Mouse (Mus musculus) right cerebral cortex, postnatal 25 days (tissue): ENCODE results near the gene Commd1.
A peak's percentile ranks its signal among the peaks of the same experiment; 100 is the strongest.

Experiments used
- DNase-seq: peaks from one replicate; pipeline ENCODE4 v3.0.0; 2022

Commd1 gene

DNA sequence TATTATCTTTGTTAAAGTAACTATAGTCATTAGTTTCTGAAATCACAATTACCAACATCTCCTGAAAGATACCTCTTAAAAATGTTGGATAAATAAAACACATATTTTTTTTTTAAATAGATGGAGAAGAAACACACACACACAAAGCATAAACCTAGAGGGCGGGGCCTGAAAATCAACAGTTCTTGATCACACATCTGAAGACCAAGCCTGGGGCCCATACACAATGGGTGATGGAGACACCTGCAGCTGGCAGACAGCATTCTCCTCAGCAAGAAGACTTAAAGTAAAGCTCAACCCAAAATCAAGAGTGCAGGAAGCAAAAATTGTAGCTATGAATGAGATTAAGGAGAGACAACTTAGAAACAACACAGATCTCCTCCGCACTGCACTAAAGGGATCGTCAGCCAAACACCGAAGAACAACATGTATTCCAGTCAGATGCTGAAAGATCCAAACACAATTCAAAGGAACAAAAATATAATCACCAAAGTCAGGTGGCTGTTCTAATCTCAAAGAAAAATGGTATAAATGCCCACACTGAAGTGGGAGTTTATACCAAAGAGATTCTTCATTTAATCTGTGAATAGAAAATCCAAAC, 44.4 kb downstream of the Commd1 start:
- DNase-seq: no peak

DNA sequence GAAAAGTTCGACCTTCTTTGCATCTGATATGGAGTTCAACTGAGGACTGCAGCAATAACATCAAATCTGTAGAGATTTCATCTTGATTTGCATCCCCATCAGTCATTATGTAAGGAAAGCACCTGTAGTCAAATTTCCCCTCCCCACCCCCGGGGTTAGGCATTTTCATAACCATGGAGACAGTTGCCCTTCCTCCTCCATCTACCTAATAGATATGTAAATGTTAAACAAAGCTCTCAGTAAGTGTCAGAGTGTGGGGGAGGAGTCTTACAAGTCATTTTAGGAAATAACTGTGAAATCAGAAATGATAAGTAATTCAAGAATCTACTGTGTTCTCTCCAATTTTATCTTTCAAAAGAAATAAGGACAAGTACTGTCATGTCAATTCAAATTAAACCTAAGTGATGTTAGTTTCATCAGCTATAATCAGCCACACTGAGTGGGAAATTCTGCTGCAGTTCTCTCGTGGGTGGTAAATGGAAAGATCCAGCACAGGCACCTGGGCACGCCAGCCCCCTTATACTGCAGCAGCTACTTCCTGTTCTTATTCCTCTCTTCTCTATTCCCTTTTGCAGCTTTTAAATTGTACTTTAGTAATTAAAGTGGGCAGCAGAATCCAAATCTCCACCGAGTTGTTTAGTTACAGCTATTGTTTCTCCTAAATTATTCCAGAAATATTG, 45.6 kb downstream of the Commd1 start:
- peak; percentile 14 for DNase-seq

DNA sequence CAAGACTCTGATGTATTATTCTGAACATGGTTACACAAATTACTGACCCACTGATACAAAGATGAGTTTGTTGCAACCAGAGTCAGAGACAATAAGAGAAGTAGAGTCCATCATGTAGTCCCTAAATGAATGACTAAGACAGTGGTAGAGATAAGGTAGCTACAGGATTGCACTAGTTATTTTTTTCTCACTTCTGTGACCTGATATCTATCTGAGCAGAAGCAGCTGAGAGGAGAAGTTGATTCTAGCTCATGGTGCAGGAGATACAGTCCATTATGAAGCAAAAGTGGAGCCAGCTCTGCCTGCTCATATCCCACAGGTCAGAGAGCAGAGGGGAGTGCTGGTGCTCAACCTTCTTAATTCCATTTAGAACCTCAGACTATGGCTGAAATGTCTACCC, 50.0 kb downstream of the Commd1 start:
- DNase-seq: no peak

DNA sequence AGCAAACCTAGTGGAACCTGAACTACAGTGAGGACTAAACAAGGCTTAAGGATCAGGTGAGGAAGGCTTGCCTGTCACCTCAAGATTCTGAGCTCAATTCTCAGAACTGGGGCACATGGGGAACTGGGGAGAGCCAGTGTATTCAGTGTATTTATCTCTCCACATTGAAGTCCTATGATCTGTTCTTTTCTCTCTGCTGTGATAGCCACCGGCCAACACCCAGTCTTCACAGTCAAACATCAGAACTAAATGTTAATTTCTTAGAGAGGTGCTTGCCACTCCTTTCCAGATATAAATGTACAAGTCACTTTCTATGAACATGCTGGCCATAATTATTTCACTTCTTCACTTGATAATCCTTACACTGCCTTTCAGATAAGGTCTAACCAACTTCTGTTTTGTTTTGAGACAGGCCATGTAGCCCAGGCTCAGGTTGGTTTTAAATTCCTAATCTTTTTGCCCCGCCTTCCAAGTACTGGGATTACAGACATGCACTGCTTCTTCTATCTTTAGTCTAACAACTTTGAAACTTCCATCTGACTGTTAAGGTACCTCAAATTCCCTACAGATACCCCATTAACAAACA, 50.8 kb downstream of the Commd1 start:
- no peak for DNase-seq

DNA sequence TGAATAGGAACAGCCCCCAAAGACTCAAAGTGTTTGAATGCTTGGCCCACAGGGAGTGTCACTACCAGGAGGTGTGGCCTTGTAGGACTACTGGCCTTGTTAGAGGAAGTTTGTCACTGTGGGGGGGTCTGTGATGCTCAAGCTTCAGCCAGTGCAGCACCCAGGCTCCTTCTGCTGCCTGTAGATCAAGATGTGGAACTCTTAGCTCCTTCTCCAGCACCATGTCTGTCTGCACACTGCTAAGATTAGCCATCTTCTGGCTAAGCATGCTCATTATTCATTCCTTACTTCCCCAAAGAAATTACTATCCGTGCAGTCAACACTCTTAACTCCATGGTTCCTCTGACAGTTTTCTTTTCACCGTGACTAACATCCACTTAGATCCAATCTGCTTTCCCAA, 52.1 kb downstream of the Commd1 start:
- no peak for DNase-seq

DNA sequence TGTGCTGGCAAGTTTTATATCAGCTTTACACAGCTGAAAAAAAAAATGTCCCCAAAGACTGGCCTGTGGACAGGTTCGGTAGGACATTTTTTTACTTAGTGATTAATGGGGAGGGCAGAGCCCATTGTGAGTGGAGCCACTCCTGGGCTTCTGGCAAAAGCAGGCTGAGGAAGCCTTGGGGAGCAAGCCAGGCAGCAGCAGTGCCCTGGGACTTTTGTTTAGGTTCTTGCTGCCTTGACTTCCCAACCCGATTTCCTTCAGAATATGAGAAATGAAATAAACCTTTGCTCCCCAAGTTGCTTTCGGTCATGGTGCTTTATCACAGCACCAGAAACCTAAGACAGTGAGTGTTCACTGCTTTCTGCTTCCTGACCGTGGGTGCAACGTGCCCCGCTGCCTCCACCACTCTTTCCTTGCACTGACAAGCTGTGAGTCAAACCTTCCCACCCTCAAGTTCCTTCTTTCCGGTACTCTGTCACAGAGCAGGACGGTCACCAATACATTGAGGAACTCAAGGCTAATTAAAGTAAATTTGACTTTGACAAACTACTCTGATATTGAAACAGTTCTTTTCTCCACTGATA, 53.5 kb downstream of the Commd1 start:
- no peak for DNase-seq

DNA sequence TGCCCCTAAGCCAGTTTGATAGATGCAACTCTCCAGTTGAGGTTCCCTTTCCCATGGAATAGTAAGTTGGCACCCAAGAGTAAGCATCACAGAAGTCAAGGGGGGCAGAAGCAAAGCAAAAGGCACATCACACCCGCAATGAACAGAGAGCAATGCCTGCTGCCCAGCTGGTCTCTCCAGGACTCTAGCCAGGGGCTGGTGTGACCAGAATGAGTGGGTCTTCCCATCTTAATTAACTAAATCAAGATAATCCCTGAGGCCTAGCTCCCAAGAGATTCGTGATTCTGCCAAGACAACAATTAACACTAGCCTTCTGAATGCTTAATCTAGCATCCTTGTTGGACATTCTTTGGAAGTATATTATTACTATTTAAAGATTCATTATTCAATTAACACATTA, 58.6 kb downstream of the Commd1 start:
- DNase-seq: no peak

DNA sequence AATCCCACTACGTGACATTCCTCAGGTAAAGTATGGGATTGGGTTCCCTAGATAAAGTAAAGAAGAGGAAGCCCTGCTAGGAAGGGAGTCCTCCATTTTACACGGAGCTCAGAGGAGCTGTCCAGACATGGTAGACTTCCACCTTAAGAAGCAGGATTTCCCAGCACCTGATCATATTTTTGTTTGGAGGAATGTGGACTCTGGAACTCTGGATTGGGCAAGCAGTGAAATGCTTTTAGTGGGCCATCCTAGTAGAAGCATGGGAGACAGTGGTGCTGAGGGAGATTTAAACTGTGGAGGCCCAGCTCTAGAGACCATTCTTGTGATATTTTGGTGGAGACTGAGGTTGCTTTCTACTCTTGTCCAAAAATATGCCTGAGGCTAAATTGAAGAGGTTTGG, 59.6 kb downstream of the Commd1 start:
- DNase-seq: no peak

DNA sequence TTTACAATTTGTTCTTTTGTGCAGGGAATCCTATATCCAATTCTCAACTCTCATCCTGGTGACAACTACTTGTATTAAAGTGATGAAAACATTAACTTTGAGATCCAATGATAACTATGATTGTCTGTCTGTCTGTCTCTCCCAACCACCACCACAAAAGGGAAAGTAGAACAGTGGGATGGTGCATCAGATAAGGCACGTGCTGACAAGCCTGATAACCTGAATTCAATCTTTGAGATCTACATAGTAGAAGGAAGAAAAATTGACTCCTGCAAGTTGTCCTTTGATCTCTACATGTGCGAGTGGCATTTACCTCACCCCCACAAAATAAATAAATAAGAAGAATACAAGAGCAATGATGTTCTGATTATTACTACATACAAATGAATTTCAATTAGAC, 62.8 kb downstream of the Commd1 start:
- DNase-seq: no peak

DNA sequence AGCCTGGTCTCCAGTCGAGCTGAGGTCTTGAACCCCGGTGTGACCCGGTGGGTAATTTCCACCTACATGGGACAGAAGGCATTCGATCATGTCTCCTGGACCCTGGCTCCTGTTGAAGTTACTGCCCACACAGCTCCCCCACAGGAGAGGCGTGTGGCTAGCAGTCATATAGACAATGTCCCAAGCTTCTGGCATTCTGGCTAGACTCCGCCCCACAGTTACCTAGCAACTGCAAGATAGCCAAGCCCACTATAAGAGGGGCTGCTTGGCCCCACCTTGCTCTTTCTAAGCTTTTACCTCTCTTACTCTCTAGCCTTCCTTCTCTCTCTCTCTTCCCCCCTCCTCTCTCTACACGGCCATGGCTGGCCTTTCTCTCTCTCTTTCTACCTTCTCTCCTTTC, 64.4 kb downstream of the Commd1 start:
- DNase-seq: no peak

DNA sequence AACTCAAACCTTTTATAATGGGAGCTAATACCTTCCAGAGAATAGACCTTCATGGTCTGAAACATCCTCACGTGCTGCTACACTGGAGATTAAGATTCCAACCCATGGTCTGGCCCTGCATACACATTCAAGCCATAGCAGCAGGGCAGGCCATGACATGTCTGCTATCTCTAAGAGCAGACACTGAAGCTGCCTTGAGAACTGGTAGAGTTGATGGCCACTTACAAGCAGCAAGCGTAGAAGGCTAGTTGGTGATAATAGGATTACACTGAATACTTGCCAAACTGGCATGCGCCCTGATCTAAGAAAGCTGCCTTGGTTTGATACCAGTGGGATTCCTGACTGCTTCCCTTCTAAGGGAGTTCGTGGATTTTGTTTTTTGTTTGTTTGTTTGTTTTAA, 68.4 kb downstream of the Commd1 start:
- DNase-seq: no peak

DNA sequence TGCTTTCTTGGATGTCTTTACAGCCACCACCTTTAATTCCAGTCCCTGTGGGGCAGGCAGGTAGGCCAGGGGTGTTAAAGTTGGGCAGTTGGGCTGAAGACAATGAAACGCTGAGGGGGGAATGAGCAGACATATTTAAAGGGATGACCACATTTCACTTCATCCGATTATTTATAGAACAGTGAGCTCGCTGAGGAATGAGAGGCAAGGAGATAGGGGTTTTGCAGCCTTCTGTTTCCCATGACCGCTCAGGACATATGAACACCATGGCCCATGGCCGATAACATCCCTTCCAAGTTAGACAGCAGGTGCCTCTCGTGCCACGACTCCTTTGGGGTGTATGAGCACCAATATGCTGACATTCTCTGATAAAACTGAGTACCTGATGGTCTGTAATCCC, 70.4 kb downstream of the Commd1 start:
- DNase-seq: no peak

DNA sequence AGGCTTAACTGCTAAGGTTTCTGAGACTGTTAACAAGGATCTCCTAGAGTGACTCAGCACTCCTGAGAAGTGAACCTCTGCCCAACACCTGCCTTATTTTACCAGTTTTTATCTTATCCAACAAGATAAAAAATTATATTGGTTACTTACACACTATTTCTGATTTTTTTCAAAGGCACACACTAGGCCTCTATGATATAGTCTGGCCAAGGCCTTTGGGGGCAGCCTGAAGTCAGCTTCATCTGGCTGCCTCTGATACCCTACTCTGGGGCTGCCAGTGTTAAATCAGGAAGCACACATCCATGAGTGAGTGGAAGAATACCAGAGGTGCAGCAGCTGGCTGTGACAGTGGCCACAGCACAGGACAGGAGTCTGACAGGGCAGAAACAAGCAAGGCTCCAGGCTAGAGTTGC, 75.7 kb downstream of the Commd1 start:
- no peak for DNase-seq

DNA sequence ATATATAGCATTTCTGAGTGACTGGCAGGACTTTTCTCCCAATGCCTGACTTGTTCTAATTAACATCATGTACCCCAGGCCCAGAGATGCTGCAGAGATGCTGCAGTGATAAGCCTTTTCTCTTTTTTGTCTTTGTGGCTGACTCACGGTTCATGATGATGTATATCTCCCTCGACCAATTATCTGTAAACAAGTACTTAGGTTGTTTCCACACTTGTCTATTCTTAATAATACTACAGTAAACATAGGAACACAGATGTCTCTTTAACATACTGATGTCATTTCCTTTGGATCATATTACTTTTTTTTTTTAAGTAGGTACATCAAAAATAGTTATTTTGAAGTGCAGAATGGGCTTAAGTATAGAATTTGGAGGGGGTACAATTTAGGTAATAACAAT, 79.3 kb downstream of the Commd1 start:
- no peak for DNase-seq

DNA sequence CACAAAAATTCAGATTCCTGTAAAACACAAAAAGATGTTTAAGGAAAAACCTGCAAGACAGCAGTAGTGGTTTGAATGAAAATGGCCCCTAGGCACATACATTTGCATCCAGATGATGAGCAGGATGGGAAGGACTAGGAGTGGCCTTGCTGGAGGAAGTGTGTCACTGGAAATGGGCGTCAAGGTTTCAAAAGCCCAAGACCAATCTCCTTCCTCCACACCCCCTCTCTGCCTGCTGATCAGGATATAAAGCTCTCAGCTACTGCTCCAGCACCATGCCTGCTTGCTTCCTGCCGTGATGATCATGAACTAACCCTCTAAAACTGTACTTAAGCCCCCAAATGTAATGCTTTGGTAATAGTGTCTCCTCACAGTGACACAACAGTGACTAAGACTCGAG, 82.1 kb downstream of the Commd1 start:
- DNase-seq: no peak

DNA sequence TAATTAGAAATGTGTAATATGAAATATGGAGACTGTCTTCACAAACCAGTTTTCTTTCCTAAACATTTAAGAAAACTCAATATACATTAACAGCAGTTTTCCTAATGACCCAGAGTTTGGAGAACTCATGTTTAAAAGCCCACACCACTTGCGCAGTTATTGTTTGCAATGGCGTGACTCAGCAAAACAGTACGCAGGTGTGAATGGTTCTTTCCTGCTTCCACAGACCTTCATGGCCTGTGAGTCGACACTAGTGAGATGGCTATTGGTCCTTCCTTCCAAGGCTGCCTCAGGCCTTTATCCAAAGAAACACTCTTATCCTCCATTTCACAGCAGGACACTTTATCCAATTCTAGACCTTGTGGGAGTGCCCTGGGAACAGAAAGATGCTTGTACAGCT, 84.5 kb downstream of the Commd1 start:
- DNase-seq: no peak

DNA sequence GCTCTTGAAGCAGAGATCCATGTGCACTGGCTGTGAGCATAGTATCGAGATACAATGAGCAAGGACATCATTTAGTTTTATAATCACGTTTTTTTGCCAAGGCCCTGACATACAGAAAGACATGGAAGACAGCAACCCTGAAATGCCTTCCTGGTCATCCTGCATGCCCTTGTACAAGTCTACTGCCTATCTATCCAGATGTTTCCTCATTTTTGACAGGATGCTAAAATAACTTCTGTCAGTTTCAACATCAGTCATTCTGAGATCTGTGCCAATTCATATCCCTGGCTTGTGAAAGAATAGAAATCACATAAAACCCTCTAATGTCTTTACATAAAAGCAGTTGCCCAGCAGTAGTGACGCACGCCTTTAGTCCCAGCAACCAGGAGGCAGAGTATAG, 85.1 kb downstream of the Commd1 start:
- DNase-seq: no peak

DNA sequence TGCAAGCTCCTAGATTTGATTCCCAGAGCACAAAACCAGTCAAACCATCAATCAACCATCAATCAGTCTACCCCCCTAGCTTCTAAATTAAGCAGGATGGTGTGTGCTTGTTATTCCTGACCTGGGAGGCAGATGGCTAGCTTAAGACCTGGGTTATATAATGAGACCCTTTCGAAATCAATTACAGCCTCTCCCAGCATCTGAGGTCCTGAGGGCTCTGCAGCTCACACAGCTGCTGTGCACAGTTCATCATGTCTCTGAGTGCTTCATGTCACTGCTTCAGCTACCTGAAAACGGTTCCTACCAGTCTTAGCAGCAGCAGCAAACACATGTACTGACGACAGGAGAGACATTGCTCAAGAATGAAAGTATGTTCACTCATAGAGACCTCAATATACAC, 89.1 kb downstream of the Commd1 start:
- no peak for DNase-seq

DNA sequence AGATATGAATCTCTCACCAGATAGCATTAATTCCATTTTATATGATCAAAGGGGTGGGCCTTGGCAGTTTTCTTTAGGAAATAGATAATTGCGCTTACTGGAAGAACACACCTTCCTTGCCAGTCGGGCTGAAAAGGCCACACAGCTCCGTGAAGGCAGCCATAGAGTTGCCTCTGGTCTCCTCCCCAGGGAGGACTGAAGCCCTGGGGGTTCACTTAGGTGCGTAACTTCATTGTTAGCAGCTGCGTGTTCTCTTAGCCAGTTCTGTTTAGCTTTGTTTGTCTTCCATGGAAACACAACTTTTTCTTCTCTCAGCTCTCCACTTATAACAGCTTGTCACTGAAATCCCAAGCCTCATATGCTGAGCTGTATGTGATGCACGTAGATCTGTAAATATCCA, 89.7 kb downstream of the Commd1 start:
- no peak for DNase-seq

DNA sequence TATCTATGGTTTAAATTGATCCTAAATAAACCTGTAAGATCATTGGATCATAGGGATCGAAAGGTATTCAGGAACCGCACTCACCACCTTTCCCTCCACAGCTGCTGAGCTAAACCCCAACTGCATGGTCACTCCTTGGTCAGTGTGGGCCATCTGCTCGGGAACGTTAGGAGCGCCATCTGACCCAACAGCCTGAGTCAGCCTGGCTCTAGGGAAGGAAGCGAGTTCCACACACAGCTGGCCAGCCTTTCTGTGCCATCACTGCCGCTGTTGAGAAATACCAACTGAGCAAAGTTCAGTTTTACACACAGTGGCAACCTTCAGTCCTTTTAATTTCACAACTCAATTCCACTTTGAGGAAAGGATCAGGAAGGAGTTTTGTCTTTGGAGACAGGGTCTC, 90.3 kb downstream of the Commd1 start:
- no peak for DNase-seq

DNA sequence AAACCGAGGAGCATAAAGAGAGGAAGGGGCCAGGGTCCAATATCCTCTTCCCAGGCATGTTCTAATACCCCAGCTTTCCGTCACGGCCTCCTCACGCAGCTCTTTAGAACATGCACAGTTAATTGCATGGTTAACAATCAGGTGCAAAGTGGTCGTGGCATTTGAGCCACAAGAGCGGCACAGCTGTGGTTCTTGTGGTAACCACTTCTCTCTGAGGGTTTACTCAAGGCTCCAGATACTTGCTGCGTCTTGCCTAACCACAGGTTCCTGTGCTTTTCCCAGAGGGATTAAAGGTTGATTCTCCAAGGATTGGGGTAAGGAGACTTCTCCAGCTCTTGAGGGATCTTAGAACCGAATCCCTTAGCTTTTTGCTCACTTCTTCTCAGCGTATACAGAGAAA, 90.9 kb downstream of the Commd1 start:
- no peak for DNase-seq

DNA sequence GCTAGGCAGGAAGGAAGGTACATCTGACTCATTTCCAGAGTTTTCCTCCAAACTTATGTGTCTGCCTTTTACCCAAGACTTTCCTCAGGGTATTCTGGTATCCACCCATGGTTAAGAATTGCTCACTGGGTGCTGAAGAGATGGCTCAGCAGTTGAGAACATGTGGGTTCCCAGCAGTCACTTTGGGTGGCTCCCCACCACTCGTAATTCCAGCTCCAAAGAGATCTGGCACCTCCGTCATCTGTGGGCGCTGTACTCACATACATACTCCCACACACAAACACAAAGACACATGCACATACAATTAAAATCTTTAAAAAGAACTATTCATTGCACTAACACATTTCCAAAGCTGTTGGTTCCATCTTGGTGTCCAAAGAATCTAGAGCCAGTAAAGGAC, 93.0 kb downstream of the Commd1 start:
- peak; percentile 21 for DNase-seq

DNA sequence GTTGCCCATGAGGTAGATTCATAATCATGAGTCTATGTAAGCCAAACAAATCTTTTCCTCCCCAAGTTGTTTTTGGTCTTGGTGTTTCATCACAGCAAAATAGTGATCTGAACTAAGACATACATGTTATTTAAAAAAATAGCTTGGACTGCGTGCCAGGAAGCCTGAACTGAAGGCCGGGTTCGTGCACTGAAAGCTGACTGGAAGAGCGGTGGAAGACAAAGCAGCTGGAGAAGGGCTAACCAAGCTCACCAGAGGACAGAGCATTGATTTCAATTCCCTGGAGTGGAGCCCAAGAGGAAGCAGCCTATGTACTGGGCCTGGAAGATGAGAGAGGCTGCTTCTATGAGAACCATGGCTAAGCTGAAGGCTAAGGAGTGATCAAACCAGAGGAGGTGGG, 95.2 kb downstream of the Commd1 start:
- DNase-seq: no peak

DNA sequence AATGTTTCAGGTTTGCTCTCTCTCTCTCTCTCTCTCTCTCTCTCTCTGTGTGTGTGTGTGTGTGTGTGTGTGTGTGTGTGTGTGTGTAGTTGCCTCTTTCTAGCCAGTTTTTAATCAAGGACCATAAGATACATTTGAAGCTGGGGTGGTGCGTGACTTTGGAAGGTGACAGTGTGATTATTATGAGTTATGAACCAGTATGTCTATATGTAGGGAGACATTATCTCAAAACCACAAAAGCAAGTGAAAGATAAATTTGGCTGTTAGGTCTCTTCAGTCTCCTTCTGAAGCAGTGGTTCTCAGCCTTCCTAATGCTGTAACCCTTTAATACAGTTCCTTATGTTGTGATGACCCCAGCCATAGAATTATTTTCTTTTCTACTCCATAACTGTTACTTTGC, 96.8 kb downstream of the Commd1 start:
- no peak for DNase-seq

DNA sequence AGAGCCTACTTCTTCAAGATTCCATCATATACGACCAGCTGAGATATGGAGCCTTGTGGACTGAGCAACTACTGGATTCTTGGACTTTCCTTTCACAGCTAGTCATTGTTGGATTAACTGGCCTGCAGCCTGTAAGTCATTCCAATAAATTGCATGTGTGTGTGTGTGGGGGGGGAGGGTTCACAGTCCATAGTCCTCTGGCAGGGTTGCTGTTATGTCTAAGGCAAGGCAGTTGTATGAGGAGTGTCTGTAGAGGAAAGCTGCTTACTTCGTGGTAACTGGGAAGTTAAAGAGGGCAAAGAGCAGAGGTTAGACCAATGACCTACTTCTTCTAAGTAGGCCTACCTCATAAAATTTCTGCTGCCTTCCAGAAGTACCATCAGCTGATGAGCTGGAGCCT, 98.5 kb downstream of the Commd1 start:
- DNase-seq: no peak
